Mouse (Mus musculus) lung, adult 10 weeks (tissue): ENCODE measurements around the gene Ifna15. TPM values are rescaled to one million over a fixed set of nuclear protein-coding genes. Genes with fewer than 3 reads are reported as not detected.

Source experiments
- polyA plus RNA-seq: library from polyadenylated mRNA; stranded (reverse); fragments of 350-450 nt; fragmentation: Illumina TruSeq; extraction: RNeasy Lipid Tissue Mini Kit (QIAGEN cat#74804); gene quantifications from one replicate; pipeline ENCODE4 v1.2.3, GENCODE M21; 2014; ENCODE audit warnings: low read depth, low replicate concordance; ENCODE audit not compliant: insufficient read depth

Gene Ifna15
- not detected for polyA plus RNA-seq

GRCm38 (mm10) chr4:88558145-88558544 lies at the start of gene Ifna15:
Ifna15 (minus strand) TSS chr4:88558245.

GRCm38 (mm10) chr4:88603276-88603675 lies 45.2 kb upstream of the Ifna15 start, which contains the start of gene Ifna12:
Ifna12 (minus strand) TSS chr4:88603376.

GRCm38 (mm10) chr4:88592285-88592684 lies 34.2 kb upstream of the Ifna15 start, which contains the start of gene Ifna9:
Ifna9 (minus strand) TSS chr4:88592385.

GRCm38 (mm10) chr4:88571698-88572097 lies 13.7 kb upstream of the Ifna15 start, which contains the start of gene Ifna14:
Ifna14 (minus strand) TSS chr4:88571798.

GRCm38 (mm10) chr4:88522674-88523073 lies 35.4 kb downstream of the Ifna15 start, which contains the start of gene Ifnb1:
Ifnb1 (minus strand) TSS chr4:88522774.

Other genes starting within 250 kb of the Ifna15 start
- gene Hacd4, start 119.3 kb downstream of the Ifna15 start, polyA plus RNA-seq: 5.1 TPM
- not detected for gene Ifnb1, start 35.5 kb downstream of the Ifna15 start, polyA plus RNA-seq
- not detected for gene Ifna14, start 13.6 kb upstream of the Ifna15 start, polyA plus RNA-seq
- not detected for gene Ifna9, start 34.1 kb upstream of the Ifna15 start, polyA plus RNA-seq
- gene Ifna12, start 45.1 kb upstream of the Ifna15 start, polyA plus RNA-seq: not detected
- not detected for gene C87499, start 76.2 kb upstream of the Ifna15 start, polyA plus RNA-seq
- gene Ifna13, start 86.2 kb upstream of the Ifna15 start, polyA plus RNA-seq: not detected
- gene Ifna16, start 118.7 kb upstream of the Ifna15 start, polyA plus RNA-seq: not detected
- not detected for gene Ifna2, start 125.7 kb upstream of the Ifna15 start, polyA plus RNA-seq
- gene Ifnab, start 133.1 kb upstream of the Ifna15 start, polyA plus RNA-seq: not detected
- gene Gm26566, start 163.6 kb upstream of the Ifna15 start, polyA plus RNA-seq: not detected
- 30.6 TPM for gene Klhl9, start 164.2 kb upstream of the Ifna15 start, polyA plus RNA-seq
- gene Gm13271, start 196.6 kb upstream of the Ifna15 start, polyA plus RNA-seq: not detected
- not detected for gene Gm13283, start 201.9 kb upstream of the Ifna15 start, polyA plus RNA-seq
- gene Gm13290, start 215.6 kb upstream of the Ifna15 start, polyA plus RNA-seq: not detected
- not detected for gene Gm13289, start 218.7 kb upstream of the Ifna15 start, polyA plus RNA-seq
- gene Gm13272, start 221.6 kb upstream of the Ifna15 start, polyA plus RNA-seq: not detected
- gene Ifnz, start 223.9 kb upstream of the Ifna15 start, polyA plus RNA-seq: not detected
- gene Gm13276, start 227.5 kb upstream of the Ifna15 start, polyA plus RNA-seq: not detected
- gene Gm13277, start 230.4 kb upstream of the Ifna15 start, polyA plus RNA-seq: not detected
- gene Gm13278, start 233.3 kb upstream of the Ifna15 start, polyA plus RNA-seq: not detected
- not detected for gene Gm13275, start 236.2 kb upstream of the Ifna15 start, polyA plus RNA-seq
- gene Gm13279, start 239.2 kb upstream of the Ifna15 start, polyA plus RNA-seq: not detected
- gene Gm13285, start 241.4 kb upstream of the Ifna15 start, polyA plus RNA-seq: not detected
- not detected for gene Gm13287, start 245.0 kb upstream of the Ifna15 start, polyA plus RNA-seq
- gene Gm13288, start 247.3 kb upstream of the Ifna15 start, polyA plus RNA-seq: not detected